Mouse (Mus musculus): ENCODE results near the gene Gm11011.

Gene Gm11011

DNA sequence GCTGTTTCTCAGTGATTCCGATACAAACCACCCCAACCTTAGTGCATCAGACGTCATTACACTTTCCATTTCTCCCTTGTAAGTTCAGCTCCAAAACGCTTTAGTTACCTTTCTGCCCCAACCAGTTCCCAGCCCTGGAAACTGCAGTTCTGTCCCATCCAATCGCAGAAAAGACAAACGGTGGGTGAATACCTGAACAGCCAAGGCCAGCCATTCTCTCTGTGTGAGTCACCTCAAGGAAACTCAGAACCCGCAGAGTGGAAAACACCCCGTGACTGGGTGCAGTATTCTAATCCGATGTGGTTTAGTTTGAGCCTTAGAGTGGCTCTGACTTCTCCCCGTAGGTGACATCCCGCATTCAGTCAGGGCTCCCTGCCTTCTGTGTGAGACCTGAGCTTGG lies 2.2 kb upstream of the Gm11011 start:
- DNase-seq (ENCODE audit: low spot score), result no peak

DNA sequence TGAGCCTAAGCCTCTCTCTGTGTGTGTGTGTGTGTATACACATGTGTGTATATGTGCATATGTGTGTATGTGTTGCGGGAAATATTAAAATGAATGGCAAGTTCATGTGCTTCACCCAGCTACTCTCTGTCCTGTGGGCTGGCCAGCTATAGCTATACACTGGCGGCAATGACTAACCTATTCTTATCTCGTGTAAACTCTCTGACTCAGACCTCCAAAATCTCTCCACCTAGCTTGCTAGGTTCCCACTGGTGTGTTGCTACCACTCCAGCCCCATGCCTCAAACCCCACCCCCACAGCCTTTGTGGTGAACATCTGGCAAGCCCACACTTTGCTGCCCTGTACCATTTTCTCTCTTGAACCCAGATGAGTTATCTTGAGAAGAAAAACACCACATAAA lies 857 bp downstream of the Gm11011 start:
- no peak for DNase-seq (ENCODE audit: low spot score)

DNA sequence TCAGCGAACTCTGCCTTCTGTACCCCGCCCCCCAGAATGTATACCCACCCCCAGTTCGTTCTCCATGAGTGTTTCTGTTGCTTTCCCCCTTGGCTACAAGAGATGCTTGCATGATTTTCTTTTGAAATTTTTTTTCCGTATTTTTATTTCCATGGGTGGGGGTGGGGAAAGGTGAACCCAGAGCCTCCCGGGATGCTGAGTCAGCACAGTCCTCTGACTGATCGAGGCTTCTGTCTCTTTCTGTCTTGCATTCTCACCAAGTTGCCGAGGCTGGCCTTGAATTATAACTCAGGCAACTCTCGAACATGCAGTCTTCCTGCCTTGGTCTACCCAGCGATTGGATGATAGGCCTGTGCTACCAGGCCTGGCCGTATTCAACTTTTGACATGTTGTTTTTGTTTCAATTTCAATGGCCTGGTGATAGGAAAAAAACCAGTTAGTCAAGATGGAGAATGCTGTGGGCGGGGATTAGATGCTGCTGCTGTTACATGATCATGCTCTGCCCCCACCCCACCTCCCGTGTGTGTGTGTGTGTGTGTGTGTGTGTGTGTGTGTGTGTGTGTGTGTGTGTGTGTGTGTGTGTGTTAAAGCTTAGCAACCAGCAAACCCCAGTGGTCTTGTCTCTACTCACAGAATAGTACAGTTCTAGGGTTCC lies 1.8 kb downstream of the Gm11011 start:
- no peak for DNase-seq (ENCODE audit: low spot score)

DNA sequence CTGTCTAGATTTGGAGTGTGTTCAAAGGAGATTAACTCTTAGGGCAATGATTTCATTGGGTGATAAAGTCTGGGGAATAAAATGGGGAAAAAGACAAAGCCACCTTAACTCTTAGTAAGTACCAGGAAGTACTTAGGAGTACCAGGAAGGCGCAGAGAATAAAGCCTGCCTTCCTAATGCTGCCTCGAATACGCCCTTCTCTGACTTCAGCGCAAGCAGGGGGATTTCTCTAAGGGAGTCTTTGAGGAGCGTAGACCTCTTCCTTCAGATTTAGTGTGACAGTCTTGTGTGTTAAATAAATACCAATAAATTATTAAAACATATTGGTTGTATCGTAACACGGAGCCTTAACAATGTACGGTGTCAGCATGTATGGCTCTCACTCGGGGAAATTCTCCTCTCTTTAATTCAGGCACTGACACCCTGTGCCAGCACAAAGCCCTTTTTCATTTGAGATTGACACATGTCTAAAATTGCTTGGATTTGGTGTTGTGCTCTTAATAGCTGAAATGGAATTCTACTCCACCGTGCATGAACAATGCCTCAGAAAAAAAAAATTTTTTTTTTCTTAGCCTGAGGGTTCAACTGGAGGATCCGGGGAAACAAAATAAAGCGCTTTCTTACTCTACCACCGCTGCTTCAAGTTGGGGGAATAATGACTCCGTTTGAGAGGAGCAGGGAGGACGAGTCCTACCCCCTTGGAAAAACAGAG lies 2.6 kb downstream of the Gm11011 start:
- DNase-seq (ENCODE audit: low spot score), result no peak

DNA sequence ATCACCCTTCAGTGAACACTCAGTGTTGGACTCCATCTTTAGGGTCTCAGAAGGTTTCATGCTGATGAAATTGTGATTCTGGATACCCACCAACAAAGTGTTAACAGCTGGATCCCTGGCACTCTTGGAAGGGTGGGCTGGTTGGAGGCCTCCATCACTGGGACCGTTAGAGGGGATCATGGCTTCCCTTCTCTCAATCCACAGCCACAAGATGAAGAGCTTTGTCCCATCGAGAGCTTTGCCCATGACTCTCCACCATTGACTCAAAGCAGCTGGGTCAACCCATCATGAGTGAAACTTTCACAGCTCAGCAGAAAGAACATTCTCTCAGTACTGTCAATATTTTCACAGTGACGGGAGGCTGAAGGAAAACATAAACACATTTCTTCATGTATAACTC lies 4.1 kb downstream of the Gm11011 start:
- no peak for DNase-seq (ENCODE audit: low spot score)

DNA sequence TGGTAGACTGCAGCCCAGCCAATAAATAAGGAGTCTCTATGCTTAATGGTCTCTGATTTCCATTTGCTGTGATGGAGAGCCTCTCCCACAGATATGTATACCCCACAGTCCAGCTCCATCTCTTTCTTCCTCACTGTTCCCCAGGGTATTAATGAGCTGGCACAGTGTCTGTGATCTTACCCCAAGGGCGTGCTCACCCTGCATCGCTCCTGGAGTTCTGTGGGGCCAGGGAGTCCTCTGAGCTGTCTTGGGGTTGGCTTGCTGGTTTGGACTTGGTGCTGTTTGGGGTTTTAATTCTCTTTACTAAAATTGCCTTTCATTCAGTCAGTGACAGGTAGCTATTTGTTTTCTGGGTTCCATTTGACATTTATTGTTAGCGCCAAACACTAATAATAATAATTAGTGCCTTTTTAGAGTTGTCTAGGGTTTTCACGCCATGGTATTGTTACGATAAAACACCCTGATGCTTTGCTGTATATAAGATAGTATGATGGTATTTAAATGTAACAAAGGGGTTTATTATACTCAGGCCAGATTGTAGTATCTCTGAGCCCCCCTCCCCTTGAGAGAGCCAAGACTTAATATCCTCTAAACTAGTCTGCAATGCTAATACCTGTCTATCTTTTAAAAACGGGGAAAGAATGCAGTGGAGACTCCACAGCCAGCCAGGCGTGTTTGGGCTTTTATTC lies 9.9 kb downstream of the Gm11011 start:
- no peak for DNase-seq (ENCODE audit: low spot score)

DNA sequence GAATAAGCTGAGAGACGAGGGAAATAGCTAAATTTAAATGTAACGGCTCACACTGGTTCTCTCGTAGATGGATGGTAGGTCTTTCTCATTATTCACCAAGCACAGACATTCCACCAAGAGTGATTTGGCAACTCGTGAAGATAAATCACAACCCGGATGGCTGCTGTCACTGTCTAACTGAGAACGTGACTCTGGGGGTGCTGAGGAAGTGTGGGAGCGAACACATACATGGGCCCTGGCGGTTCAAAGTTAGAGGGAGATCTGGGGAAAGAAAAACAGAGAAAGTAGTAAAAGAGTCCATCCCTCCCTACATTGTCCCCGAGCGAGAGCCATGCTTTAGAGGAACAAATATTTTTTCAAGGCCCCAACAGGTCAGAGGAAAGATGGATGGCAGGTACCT lies 17.5 kb downstream of the Gm11011 start:
- DNase-seq (ENCODE audit: low spot score), result no peak

DNA sequence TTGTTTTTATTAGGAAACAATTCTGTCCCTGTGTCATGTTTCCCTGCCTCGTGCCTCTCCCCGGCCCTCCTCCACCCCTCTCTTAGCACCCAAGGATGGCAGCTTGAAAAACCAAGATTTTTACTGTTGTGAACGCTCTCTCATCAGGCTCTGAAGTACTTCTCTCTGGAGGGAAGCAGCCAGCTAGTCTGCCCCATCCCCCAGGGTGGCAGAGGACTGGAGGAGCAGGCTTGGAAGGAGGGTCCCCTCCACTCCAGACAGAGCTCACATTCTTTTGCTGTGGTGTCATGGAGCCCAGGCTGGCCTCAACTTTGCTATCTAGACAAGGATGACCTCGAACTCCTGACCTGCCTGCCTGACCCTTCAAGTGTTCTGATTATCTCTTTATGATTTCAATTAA lies 21.4 kb downstream of the Gm11011 start:
- no peak for DNase-seq (ENCODE audit: low spot score)

DNA sequence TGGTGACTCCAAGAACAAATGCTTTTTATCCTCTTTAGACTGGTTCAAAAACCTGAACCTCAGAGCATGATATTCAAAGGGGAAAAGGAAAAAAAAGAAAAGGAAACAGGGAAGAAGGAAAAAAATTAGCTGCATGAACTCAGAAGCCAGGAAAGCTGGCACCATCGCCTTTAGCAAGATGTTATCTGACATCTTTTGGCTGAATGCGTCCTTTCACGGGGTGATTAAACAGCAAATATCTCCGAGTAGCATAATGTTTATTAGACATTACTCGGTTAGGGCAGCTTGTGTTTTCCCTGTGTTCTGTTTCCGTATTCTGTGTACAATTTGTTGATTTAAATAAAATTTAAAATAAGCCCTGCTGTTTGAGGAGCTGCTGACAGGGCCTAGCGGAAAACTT lies 21.8 kb downstream of the Gm11011 start:
- no peak for DNase-seq (ENCODE audit: low spot score)

DNA sequence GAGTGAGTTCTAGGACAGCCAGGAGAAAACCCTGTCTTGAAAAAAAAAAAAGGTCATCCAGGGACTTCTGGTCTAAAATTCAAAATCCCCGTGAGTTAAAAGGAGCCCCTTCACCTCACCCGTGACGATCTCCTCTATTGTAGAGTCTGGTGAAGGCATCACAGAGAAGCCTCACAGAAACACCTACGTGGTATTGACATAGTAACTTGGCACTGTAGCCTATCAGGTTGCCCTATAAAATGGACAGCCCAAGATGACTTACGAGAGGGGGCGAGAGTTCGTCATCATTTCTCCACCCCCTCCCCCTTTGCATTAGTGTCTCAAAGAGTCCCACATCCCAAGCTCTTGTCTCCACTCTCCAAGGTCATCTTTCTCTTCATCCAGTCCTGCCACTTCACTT lies 41.9 kb downstream of the Gm11011 start:
- no peak for DNase-seq (ENCODE audit: low spot score)

DNA sequence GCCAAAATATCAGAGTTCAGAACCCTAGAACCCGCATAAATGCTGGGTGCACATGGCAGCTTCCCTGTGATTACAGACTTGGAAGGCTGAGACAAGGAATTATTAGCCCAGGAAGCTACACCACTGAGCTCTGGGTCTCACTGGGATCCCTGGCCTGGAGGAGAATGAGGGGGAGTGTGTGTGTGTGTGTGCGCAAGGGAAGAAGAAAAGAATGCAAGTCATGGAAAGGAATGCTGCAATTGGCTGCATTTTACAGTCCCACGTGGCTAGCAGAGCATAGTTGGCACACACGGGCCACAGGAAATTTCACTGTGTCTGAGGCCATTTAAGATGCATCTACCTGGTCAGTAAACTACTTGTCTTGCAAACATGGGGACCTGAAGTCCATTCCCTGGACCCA lies 48.6 kb downstream of the Gm11011 start:
- DNase-seq (ENCODE audit: low spot score), result no peak
